Mouse (Mus musculus) megakaryocyte, embryonic 14.5 days (primary cell): ENCODE measurements at regions not wholly inside any gene's neighbourhood (a gene's known extent, or its start where the extent isn't known, plus 50 kb on each side); places are given as distances from the start of the nearest gene placed in this dataset.

Source experiments
- FLI1 ChIP-seq: IDR thresholded peaks from 2 replicates; pipeline ENCODE4 v1.6.1; 2012; ENCODE audit warnings: low read length, inconsistent platforms, mixed read lengths
- GATA1 ChIP-seq: IDR thresholded peaks from 3 replicates; pipeline ENCODE4 v1.6.1; 2012; ENCODE audit warnings: mixed read lengths, low read length, inconsistent platforms, borderline replicate concordance

DNA sequence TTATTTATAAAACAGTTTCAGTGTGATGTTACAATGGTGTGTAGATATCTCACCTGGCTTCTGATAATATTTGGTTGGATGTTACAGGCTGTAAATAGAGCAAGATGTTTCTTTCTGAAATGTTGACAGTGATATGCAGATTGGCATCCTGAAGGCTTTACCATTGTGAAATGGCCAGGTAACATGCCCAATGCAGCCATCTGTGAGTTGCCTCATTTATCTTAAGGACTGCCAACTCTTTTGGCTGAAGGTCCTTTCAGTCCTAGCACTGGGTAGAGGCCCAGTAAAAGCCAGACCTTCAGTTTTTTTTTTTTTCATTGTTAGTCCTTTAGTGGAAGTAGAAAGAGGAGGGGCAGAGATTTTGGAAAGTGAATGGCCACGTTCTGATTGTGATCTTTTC lies 348.1 kb downstream of the Hace1 start:
- TF ChIP-seq GATA1 (no peak), FLI1 (no peak)
